ENCODE assay signal across 24 mouse cellular contexts in the genomic region with DNA sequence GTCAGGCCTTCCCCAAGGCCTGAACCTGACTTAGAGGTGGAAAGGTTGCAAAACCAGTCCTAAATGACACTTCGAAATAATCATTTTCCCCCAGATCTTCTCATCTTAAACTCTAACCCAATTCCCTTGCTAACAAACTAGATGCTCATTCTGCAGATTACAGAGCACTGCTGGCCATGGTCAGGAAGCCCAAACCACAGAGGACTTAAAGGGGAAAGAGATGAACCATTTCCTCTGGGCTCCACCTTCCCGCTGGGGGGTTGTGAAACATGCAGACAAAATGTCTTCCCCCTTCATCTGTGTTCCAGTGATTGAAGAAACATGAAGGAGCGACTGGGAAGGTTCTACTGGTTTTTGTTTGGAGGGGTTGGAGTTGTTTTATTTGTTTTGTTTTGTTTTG.
DNase-seq lines count a peak whose midpoint lies in the region; ATAC-seq lines count a peak whose summit lies in the region.
"Had no signal": no experiment of that assay in that cellular context is flagged by ENCODE, and none has a peak within 500 bp of the region (broad histone marks: within the 10 kb centered on the region; RNA-seq: fewer than 3 reads in every experiment).

No protein-coding gene starts in this region.

- no peak overlapping the region for H3K9ac ChIP-seq in embryonic facial prominence, embryonic 14.5 days (ENCODE audit: low read depth, low read length)
- H3K9ac ChIP-seq in kidney, embryonic 14.5 days (ENCODE audit: low read depth, low read length) = no peak overlapping the region
- H3K9ac ChIP-seq: embryonic facial prominence, embryonic 12.5 days; embryonic facial prominence, embryonic 15.5 days; forebrain, embryonic 12.5 days had no signal

- 81% methylated on average over 3 of the region's 3 CpGs for WGBS in embryonic facial prominence, embryonic 14.5 days
- 82% methylated on average over 3 of the region's 3 CpGs for WGBS in embryonic facial prominence, embryonic 10.5 days
- 82% methylated on average over 3 of the region's 3 CpGs for WGBS in kidney, embryonic 14.5 days

- H3K36me3 ChIP-seq in embryonic facial prominence, embryonic 14.5 days (ENCODE audit: control insufficient read depth, insufficient read depth, low read length) = no peaks in the 10 kb centered on the region
- no peaks in the 10 kb centered on the region for H3K36me3 ChIP-seq in embryonic facial prominence, embryonic 10.5 days (replicated peaks)
- H3K36me3 ChIP-seq in kidney, embryonic 14.5 days (ENCODE audit: control insufficient read depth, insufficient read depth, low read length) = no peaks in the 10 kb centered on the region
- H3K36me3 ChIP-seq: embryonic facial prominence, embryonic 12.5 days; embryonic facial prominence, embryonic 15.5 days; forebrain, embryonic 10.5 days; forebrain, embryonic 12.5 days had no signal

- H3K4me1 ChIP-seq in embryonic facial prominence, embryonic 14.5 days (ENCODE audit: control insufficient read depth, insufficient read depth, low read length) = 0 out of 2 replicates have a peak, but pooled peaks cover 4% of the 10 kb centered on the region
- H3K4me1 ChIP-seq in embryonic facial prominence, embryonic 10.5 days = peaks cover 13% of the 10 kb centered on the region
- no peaks in the 10 kb centered on the region for H3K4me1 ChIP-seq in kidney, embryonic 14.5 days (ENCODE audit: control insufficient read depth, insufficient read depth, low read length)
- H3K4me1 ChIP-seq: embryonic facial prominence, embryonic 12.5 days; embryonic facial prominence, embryonic 15.5 days; forebrain, embryonic 10.5 days; forebrain, embryonic 12.5 days had no signal

- no peaks in the 10 kb centered on the region for H3K9me3 ChIP-seq in embryonic facial prominence, embryonic 14.5 days (ENCODE audit: control insufficient read depth, low read length)
- H3K9me3 ChIP-seq in embryonic facial prominence, embryonic 10.5 days = no peaks in the 10 kb centered on the region
- H3K9me3 ChIP-seq in kidney, embryonic 14.5 days (ENCODE audit: control insufficient read depth, low read length) = no peaks in the 10 kb centered on the region
- H3K9me3 ChIP-seq: embryonic facial prominence, embryonic 12.5 days; embryonic facial prominence, embryonic 15.5 days; forebrain, embryonic 10.5 days; forebrain, embryonic 12.5 days had no signal

- no peak for ATAC-seq in embryonic facial prominence, embryonic 14.5 days (ENCODE audit: low read depth)
- ATAC-seq in granulocyte monocyte progenitor cell, adult 5-6 weeks (replicated peaks; ENCODE audit: poor library complexity, severe bottlenecking) = peak; percentile 96
- peak; percentile 90 for ATAC-seq in megakaryocyte, adult 5-6 weeks (ENCODE audit: poor library complexity, severe bottlenecking)
- ATAC-seq in kidney, embryonic 14.5 days (ENCODE audit: low FRiP score, low TSS enrichment) = no peak
- ATAC-seq: forebrain, embryonic 14.5 days; forebrain, embryonic 16.5 days had no signal

- peak; percentile 15 for DNase-seq in embryonic facial prominence, embryonic 14.5 days (ENCODE audit: low spot score)
- DNase-seq in embryonic facial prominence, embryonic 10.5 days (ENCODE audit: low spot score) = no peak
- DNase-seq in 416B (ENCODE audit: low read depth) = peak; percentile 40
- no peak for DNase-seq in neural tube, embryonic 10.5 days (ENCODE audit: extremely low spot score, low spot score)
- DNase-seq in cerebellum, adult 11 months = no peak
- DNase-seq: adrenal gland, adult 2 months; adrenal gland, postnatal 10 days; adrenal gland, postnatal 25 days; cerebellum, adult 11-12 months; cerebellum, adult 2 months; cerebellum, adult 9-10 months; cerebellum, postnatal 10 days; cerebellum, postnatal 25 days; embryo, embryonic 11 days had no signal

- no peak overlapping the region for H3K4me3 ChIP-seq in embryonic facial prominence, embryonic 14.5 days (ENCODE audit: low read depth, low read length)
- H3K4me3 ChIP-seq in embryonic facial prominence, embryonic 10.5 days = no peak overlapping the region
- no peak overlapping the region for H3K4me3 ChIP-seq in kidney, embryonic 14.5 days (ENCODE audit: low read length)
- H3K4me3 ChIP-seq: embryonic facial prominence, embryonic 12.5 days; embryonic facial prominence, embryonic 15.5 days; erythroblast, embryonic 14.5 days; forebrain, embryonic 10.5 days; forebrain, embryonic 12.5 days had no signal

- no peak overlapping the region for H3K4me2 ChIP-seq in embryonic facial prominence, embryonic 14.5 days (ENCODE audit: low read depth, low read length)
- H3K4me2 ChIP-seq in kidney, embryonic 14.5 days (replicated peaks; ENCODE audit: low read depth, low read length) = no peak overlapping the region
- H3K4me2 ChIP-seq: embryonic facial prominence, embryonic 12.5 days; embryonic facial prominence, embryonic 15.5 days; forebrain, embryonic 12.5 days had no signal

- no peaks in the 10 kb centered on the region for H3K27me3 ChIP-seq in embryonic facial prominence, embryonic 14.5 days (replicated peaks; ENCODE audit: control insufficient read depth, insufficient read depth, low read length)
- H3K27me3 ChIP-seq in embryonic facial prominence, embryonic 10.5 days (replicated peaks; ENCODE audit: low read depth, poor library complexity, severe bottlenecking) = no peaks in the 10 kb centered on the region
- H3K27me3 ChIP-seq in kidney, embryonic 14.5 days (ENCODE audit: control insufficient read depth, insufficient read depth, low read length) = no peaks in the 10 kb centered on the region
- H3K27me3 ChIP-seq: embryonic facial prominence, embryonic 12.5 days; embryonic facial prominence, embryonic 15.5 days; forebrain, embryonic 12.5 days had no signal

- H3K27ac ChIP-seq in embryonic facial prominence, embryonic 14.5 days (replicated peaks; ENCODE audit: low read depth, low read length) = no peak overlapping the region
- no peak overlapping the region for H3K27ac ChIP-seq in embryonic facial prominence, embryonic 10.5 days (replicated peaks)
- no peak overlapping the region for H3K27ac ChIP-seq in kidney, embryonic 14.5 days (ENCODE audit: low read depth, low read length)
- H3K27ac ChIP-seq: embryonic facial prominence, embryonic 12.5 days; embryonic facial prominence, embryonic 15.5 days; forebrain, embryonic 10.5 days; forebrain, embryonic 12.5 days had no signal

Comparison
In these comparisons a context has a peak if more than half of its experiments do, and no peak if none do; other contexts are left out.
1. DNase-seq: peak in embryonic facial prominence, embryonic 14.5 days (single experiment) and 416B (single experiment); none in embryonic facial prominence, embryonic 10.5 days (single experiment), neural tube, embryonic 10.5 days (single experiment) and cerebellum, adult 11 months (single experiment).
2. ATAC-seq: peak in granulocyte monocyte progenitor cell, adult 5-6 weeks (single experiment) and megakaryocyte, adult 5-6 weeks (single experiment); none in embryonic facial prominence, embryonic 14.5 days (single experiment) and kidney, embryonic 14.5 days (single experiment).